Mouse (Mus musculus): ENCODE data around the gene BC052040. TPM values are rescaled to one million over a fixed set of nuclear protein-coding genes. Genes with fewer than 3 reads are reported as not detected.
A peak's percentile ranks its signal among the peaks of the same experiment; 100 is the strongest.

The BC052040 gene
- polyA plus RNA-seq (2012; ENCODE audit: insufficient read depth, insufficient read length, missing spikeins): 6.7 and 7.2 TPM in 2 replicates

DNA sequence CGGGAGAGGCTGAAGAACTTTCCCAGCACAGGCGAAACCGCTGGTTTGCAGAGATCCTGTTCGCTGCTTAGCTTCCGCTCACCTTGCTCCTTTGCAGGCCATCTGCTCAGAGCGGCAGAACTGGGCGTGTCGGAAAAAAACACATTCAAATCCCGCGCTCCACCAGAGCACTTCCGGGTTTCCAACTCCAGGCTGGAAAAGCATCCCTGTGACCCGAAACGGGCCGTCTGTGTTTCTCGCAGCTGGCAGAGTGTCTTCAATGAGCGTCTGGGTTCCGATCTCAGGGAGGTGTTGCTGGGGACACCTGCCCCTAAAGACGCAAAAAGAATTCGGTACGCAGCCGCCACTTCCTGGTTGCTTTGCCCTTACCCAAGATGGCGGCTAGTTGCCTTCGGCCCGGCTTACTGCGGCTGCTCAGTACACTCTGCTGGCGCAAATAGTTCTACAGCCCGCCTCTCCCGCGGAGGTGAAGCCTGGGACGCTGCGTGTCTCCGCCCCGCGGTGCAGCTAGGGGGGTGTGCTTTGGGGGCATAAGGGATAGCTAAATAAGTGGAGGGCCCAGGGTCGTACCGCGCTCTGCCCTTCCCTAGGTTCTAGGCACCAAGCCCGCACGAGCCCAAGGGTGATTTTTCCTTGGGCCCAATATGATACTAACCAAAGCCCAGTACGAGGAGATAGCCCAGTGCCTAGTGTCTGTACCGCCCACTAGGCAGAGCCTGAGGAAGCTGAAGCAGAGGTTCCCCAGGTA is at the start of gene BC052040:
Gene BC052040 (plus strand): TSS at position 476 of the 748 bp plus-strand sequence.
- H3K4me1 ChIP-seq (ENCODE audit: control insufficient read depth, insufficient read depth, low read length): peaks cover 6% of the 10 kb centered on the region
- H3K27ac ChIP-seq (ENCODE audit: insufficient read depth, low read depth, low read length): peak within 1 kb of the TSS; percentile 46
- TF ChIP-seq CTCF (IDR thresholded peaks at IDR 0.05; ENCODE audit: low read depth, low read length) (no peak), POLR2A (IDR thresholded peaks at IDR 0.05; ENCODE audit: borderline replicate concordance, low read depth, low read length) (no peak)
- H3K4me3 ChIP-seq (ENCODE audit: insufficient read depth, low read length): peak within 1 kb of the TSS; percentile 85

DNA sequence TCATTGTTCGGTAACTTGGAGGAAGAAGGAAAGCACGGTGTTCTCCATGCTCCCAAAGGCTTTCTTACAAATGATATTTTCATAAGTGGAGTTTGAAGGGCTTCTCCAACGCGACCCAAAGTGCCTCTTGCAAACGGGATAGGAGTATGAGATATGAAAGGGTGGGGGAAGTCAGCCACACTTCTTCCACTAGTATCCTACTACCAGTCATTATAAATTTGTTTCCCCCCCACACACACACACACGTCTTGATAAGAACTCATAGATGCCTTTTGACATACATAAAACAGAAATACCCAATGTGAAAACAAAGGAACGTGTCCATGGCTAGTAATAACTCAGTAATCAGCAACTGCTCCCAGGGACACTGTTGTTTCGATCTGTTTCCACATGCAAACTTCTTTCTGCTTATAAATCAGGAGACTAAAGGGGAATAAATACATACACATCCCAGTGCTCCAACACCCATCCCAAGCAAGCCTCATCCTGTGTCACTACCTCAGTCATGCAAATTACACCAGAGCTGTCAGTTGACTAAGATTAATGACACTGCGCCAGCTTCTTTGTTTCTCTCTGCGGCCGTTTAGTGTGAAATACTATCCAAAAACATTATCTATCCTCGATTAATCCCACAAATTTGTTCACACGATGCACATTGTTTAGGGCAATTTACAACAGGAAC is 43.4 kb upstream of the BC052040 start:
- TF ChIP-seq CTCF (IDR thresholded peaks at IDR 0.05; ENCODE audit: low read depth, low read length): no peak
- no peak for TF ChIP-seq POLR2A (IDR thresholded peaks at IDR 0.05; ENCODE audit: borderline replicate concordance, low read depth, low read length)

DNA sequence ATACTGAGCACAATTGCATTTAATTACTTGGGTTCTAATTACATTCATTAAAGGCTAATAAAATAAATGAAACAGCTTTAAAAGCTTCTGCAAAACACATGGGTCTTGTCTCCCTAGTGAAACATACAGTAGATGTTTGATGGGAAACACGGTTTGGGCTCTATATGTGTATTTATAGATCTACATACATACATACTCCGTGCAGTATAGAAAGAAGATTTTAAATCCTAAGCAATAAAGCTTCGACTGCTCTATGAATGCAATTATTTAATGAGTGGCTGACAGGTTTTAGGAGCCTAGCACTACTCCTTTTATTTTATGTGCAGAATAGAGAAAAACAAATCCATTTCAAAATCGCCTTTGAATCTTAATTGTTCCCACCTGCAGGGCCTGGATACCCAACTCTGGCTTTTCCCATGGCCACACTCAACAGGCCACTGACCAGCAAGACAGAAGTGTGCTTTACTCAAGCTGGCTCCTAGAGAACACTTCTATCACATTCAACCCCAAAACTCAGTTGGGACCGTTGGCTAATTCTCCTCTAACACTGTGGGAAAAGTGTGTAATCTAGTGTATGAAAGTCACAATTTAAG is 42.7 kb upstream of the BC052040 start:
- Histone ChIP-seq H3K27ac (ENCODE audit: insufficient read depth, low read depth, low read length) (no peak overlapping the region), H3K4me3 (ENCODE audit: insufficient read depth, low read length) (no peak overlapping the region), H3K4me1 (ENCODE audit: control insufficient read depth, insufficient read depth, low read length) (no peaks in the 10 kb centered on the region)
- no peak for TF ChIP-seq POLR2A (IDR thresholded peaks at IDR 0.05; ENCODE audit: borderline replicate concordance, low read depth, low read length)
- TF ChIP-seq CTCF (IDR thresholded peaks at IDR 0.05; ENCODE audit: low read depth, low read length): no peak

More for the DNA sequence above, 43.4 kb upstream of the BC052040 start:
- H3K4me3 ChIP-seq (ENCODE audit: insufficient read depth, low read length): no peak overlapping the region
- no peaks in the 10 kb centered on the region for H3K4me1 ChIP-seq (ENCODE audit: control insufficient read depth, insufficient read depth, low read length)
- no peak overlapping the region for H3K27ac ChIP-seq (ENCODE audit: insufficient read depth, low read depth, low read length)

DNA sequence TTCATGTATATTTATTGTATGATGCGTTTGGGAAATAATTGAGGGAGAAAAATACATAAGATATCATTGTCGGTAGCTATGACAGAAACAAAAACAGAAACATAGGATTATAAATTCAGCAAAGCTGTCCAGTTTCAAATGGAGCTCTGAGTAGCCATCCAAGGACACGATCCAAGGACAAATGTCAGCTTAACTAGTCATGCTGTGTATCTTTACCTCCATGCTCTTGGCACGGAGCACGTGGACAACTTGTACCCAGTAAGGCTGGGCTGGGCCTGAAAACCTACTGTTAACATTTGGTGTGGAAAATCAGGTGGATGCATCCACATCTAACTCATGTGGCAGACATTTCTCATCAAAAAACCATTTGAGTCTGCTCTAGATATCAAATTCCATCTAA is 41.8 kb upstream of the BC052040 start:
- H3K4me1 ChIP-seq (ENCODE audit: control insufficient read depth, insufficient read depth, low read length): no peaks in the 10 kb centered on the region
- H3K27ac ChIP-seq (ENCODE audit: insufficient read depth, low read depth, low read length): no peak overlapping the region
- H3K4me3 ChIP-seq (ENCODE audit: insufficient read depth, low read length): no peak overlapping the region
- TF ChIP-seq POLR2A (IDR thresholded peaks at IDR 0.05; ENCODE audit: borderline replicate concordance, low read depth, low read length) (no peak), CTCF (IDR thresholded peaks at IDR 0.05; ENCODE audit: low read depth, low read length) (no peak)

DNA sequence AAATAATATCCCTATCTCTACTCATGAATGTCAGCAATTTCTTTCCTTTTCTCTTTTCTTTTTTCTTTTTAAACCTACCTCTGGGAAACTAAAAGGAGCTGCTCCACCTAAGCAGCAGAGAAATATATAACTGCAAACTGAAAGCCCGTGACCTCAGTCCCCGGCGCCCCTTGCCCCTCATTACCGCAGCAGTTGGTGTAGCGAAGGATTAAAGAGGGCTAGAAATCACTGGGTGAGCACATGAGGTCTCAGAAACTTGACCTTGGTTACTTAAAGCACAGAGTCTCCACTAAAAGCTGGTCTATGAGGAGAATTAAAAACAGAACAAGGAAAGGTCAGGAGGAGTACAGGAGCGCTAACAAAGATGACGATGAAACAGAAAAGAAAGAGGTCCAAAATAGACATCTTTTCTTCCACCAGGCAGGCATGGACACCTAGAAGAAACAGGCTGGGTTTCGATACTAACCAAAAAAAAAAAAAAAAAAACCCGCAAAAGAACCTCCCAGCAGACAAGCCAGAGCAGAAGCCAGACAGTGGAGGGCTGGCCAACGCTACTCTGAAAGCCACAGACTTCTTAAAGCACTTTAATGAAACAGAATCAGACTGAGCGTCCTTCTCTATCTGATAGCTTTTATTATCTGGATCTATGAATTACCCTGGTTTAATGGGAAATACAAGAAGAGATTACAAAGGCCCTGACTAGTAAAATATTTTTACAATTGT is 39.0 kb upstream of the BC052040 start:
- no peaks in the 10 kb centered on the region for H3K4me1 ChIP-seq (ENCODE audit: control insufficient read depth, insufficient read depth, low read length)
- TF ChIP-seq POLR2A (IDR thresholded peaks at IDR 0.05; ENCODE audit: borderline replicate concordance, low read depth, low read length) (no peak), CTCF (IDR thresholded peaks at IDR 0.05; ENCODE audit: low read depth, low read length) (no peak)
- H3K27ac ChIP-seq (ENCODE audit: insufficient read depth, low read depth, low read length): no peak overlapping the region
- no peak overlapping the region for H3K4me3 ChIP-seq (ENCODE audit: insufficient read depth, low read length)

DNA sequence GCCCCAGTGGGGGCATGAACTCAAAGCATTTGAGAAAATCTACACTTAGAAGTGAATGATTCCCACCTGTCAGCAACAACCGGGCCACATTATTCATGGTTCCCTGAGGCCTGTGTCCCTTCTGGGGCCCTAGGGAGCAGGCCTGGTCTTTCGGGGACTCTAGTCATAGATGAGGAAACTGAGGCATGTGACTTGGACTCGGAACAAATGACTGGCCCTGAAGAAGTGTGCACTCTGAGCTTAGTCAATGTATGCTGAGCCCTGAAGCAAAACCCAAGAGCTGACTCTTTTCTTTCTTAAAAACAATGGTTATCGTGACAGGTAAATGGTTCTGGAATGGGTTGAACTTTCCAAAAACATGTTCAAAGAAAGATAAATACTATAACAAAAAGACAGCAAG is 38.3 kb upstream of the BC052040 start:
- no peak overlapping the region for H3K4me3 ChIP-seq (ENCODE audit: insufficient read depth, low read length)
- no peak overlapping the region for H3K27ac ChIP-seq (ENCODE audit: insufficient read depth, low read depth, low read length)
- no peaks in the 10 kb centered on the region for H3K4me1 ChIP-seq (ENCODE audit: control insufficient read depth, insufficient read depth, low read length)
- TF ChIP-seq POLR2A (IDR thresholded peaks at IDR 0.05; ENCODE audit: borderline replicate concordance, low read depth, low read length) (no peak), CTCF (IDR thresholded peaks at IDR 0.05; ENCODE audit: low read depth, low read length) (no peak)

DNA sequence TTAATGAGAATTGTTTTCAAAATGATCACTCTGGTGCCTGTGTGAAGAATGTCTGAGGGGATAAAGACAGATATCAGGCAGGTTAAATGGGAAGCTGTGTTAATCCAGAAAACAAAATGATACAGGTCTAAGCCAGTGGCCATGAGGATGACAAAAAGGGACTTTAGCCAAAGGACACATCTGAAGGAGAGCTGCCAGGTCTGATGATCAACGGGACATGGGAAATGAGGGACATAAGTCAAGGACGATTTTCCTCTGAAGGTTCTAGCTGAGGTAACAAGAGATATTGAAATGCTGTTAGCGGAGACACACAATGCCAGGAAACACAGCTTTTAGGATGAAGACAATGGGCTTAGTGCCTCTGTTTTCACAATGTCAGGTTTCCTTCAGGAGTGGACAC is 29.6 kb upstream of the BC052040 start:
- Histone ChIP-seq H3K27ac (ENCODE audit: insufficient read depth, low read depth, low read length) (no peak overlapping the region), H3K4me3 (ENCODE audit: insufficient read depth, low read length) (no peak overlapping the region), H3K4me1 (ENCODE audit: control insufficient read depth, insufficient read depth, low read length) (no peaks in the 10 kb centered on the region)
- TF ChIP-seq CTCF (IDR thresholded peaks at IDR 0.05; ENCODE audit: low read depth, low read length): no peak
- TF ChIP-seq POLR2A (IDR thresholded peaks at IDR 0.05; ENCODE audit: borderline replicate concordance, low read depth, low read length): no peak

DNA sequence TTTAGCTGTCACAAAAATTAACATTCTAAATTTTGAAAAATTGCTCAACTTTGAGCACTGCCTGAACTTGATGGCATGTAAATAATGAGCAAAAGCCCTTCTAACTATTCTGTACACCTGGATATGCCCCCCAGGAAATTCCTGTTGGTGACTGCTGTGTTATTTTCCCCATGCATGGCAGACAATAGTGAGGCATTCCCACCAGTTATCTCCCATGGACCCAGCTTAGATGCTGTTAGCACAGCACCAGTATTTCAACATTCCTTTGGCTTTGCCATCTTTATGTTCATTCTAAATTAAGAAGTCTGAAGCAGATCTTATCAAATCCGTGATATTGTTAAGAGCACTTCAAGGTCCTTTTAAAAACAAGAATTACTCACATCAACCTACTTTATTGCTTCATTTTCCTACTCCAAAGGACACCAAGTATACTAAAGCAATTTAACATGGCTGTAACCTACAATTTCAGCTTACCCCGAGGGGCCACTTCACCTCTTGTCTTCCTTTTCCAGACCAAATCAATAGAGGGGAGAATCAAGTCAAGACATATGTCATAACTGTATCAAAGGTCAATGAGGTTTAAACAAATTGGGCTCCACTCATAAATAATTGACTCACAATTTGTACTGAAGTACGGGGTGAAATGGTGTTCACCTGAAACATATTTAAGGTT is 19.2 kb upstream of the BC052040 start:
- H3K4me1 ChIP-seq (ENCODE audit: control insufficient read depth, insufficient read depth, low read length): no peaks in the 10 kb centered on the region
- no peak overlapping the region for H3K27ac ChIP-seq (ENCODE audit: insufficient read depth, low read depth, low read length)
- TF ChIP-seq POLR2A (IDR thresholded peaks at IDR 0.05; ENCODE audit: borderline replicate concordance, low read depth, low read length) (no peak), CTCF (IDR thresholded peaks at IDR 0.05; ENCODE audit: low read depth, low read length) (no peak)
- H3K4me3 ChIP-seq (ENCODE audit: insufficient read depth, low read length): no peak overlapping the region

DNA sequence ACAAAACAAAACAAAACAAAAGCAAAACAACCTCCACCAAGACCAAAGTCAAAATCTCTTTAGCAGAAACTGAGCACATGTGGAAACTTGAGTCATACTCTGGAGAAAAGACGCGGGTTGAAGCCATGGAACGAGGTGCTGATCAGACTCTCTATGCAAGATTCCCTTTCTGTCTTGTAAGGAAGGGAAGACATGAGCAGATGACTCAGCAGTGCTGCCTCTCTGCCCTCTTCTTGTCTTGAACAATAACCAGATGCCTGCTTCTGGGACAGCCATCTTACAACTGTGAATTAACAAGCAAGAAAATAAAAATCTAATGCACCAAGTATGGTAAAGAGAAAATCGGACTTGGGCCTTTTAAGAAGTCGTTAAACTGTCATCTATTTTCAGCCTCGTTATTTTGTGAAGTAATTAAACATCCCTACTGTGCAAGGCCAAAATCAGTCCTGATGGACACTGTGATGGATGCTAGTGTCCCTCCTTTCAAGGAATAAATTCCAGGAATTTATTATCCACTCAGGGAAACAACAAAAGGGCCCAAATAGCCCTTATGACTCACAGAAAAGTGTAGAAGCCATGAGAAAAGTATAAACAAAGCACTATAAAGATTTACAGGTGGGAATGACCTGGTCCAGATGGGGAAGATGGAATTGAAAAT is 18.0 kb upstream of the BC052040 start:
- H3K4me1 ChIP-seq (ENCODE audit: control insufficient read depth, insufficient read depth, low read length): no peaks in the 10 kb centered on the region
- TF ChIP-seq POLR2A (IDR thresholded peaks at IDR 0.05; ENCODE audit: borderline replicate concordance, low read depth, low read length) (no peak), CTCF (IDR thresholded peaks at IDR 0.05; ENCODE audit: low read depth, low read length) (no peak)

More for the DNA sequence above, 18.0 kb upstream of the BC052040 start:
- H3K4me3 ChIP-seq (ENCODE audit: insufficient read depth, low read length): no peak overlapping the region
- H3K27ac ChIP-seq (ENCODE audit: insufficient read depth, low read depth, low read length): no peak overlapping the region

Data from bone marrow macrophage, adult 2 months (primary cell).